Mouse (Mus musculus): ENCODE measurements around the gene Lgr6.

Gene Lgr6

DNA sequence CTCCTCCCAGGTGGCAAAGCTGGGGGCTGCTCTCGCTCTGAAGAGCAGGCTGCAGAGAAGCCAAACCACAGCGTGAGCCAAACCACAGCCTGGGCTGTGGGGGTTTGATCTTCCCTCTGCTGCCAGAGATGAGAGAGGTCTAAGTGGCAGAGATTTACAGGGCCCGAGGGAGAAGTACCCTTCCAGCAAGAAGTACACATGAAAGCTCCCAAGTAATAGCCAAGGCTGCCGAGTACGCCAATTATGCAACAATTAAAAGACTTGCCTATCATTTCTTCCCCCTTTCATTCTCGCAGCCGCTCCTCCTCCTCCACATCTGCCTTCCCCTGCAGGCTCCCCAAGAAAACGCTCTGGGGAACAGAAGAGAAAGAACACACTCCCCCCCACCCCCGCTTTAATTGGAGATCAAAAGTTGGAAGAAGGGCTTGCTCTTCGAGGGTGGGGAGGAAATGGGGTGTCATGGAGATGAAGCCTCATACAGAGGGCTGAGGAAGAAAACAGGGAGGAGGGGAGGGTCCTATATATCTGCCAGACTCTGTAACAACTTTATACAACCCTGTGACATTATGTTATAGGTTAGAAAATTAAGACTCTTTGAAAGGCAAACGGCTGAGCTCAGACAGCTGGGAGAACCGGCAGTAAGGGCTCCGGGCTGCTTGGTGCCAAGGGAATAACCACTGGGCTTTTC is 85.8 kb downstream of the Lgr6 start:
- no peak for DNase-seq (ENCODE audit: extremely low read depth, low read depth, low spot score)

DNA sequence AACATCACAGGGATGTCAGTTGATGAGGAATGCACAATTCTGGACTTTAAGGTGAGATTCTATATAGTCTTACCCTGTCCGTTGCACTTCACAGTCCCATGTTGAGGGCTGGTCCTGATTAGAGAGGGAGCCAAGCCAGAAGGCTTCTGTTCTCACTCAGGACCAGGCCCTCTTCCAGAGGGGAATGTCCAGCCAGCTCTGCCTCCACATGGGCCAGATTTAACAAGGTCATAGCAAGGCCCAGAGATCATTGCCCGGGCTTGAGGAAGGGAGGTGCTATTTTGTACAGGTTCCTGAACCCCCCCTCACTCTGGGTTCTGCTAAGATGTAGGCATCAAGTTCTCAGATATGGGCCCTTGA is 87.4 kb downstream of the Lgr6 start:
- DNase-seq (ENCODE audit: extremely low read depth, low read depth, low spot score): no peak

DNA sequence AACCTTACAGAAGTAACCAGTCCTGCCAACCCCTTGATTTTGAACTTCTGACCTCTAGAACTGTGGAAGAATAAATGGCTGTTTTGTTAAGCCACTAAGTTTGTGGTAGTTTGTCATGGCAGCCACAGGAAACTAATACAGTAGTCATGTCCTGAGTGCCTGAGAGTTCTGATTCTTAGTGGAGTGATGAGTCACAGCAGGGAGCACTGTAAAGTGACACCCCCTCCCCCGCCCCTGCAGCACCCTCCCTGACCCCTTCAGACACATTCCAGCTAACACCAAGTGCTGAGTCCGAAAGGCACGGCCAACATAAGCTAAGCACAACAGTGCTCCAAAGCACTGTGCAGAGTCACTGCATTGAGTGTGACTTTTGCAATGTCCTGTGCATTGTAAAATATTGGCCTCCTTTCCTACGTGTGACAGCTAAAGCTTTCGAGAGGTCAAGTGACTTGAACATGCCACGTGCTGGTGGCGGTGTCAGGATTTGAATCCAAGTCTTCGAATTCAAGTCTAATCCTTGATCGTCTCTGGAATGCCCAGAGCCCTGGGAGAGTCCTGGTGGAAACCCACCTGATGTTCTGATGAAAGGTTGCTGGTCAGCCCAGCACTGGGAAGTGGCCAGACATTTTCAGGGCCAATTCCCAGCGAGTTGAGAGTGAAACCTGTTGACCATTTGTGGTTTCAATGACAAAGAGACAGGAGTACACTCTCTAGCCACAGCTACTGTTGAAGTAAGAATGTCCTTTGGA is 88.0 kb downstream of the Lgr6 start:
- DNase-seq (ENCODE audit: extremely low read depth, low read depth, low spot score): no peak

DNA sequence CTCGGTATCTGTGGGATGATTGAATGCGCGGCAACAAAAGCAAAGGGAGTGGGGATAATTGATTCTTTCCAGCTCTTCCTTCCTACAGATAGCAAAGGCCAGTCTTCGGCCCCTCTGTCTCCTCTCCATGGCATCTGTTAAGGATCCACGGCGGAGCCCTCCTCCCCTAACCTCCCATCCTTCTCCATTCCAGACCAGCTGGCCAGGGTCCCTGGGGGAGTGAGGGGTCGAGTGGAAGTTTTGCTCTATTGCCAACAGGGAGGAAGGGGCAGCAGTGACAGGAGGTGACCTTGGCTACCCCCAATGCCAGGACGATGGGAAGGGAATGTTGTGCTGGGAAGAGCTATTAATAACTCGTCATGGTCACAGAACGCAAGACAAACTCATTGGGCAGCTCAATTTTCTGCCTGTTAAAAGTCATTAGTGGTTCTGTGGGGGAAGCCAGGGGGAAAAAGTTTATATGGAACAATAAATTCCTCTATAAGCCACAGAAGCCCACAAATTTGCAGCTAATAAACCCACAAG is 90.1 kb downstream of the Lgr6 start:
- DNase-seq (ENCODE audit: extremely low read depth, low read depth, low spot score): no peak

GRCm38 (mm10) chr1:135012472-135012871 is 92.6 kb downstream of the Lgr6 start:
- DNase-seq (ENCODE audit: extremely low read depth, low read depth, low spot score): no peak

DNA sequence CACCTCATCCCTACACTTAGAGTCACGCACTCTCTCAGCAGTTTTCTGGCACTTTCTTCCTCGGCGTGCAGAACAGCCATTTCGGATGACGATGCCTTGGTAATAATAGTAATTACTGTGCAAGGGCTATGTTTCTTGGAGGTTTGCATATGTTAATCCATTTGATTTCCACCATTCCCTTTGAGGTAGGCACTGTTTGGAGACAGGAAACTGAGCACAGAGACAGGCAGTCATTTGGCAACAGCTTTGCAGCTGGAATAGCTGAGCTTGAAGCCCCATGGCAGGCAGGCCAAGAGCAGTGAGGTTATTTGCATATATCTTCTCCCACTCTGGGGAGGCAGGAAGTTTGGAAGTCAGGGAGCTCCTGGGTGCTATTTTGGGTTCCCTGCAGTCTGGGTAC is 93.2 kb downstream of the Lgr6 start:
- DNase-seq (ENCODE audit: extremely low read depth, low read depth, low spot score): no peak

- DNase-seq (ENCODE audit: extremely low read depth, low read depth, low spot score): no peak
Measured at GRCm38 (mm10) chr1:135009833-135010232, 95.2 kb downstream of the Lgr6 start.

- no peak for DNase-seq (ENCODE audit: extremely low read depth, low read depth, low spot score)
Measured at GRCm38 (mm10) chr1:135005696-135006095, 99.4 kb downstream of the Lgr6 start.

DNA sequence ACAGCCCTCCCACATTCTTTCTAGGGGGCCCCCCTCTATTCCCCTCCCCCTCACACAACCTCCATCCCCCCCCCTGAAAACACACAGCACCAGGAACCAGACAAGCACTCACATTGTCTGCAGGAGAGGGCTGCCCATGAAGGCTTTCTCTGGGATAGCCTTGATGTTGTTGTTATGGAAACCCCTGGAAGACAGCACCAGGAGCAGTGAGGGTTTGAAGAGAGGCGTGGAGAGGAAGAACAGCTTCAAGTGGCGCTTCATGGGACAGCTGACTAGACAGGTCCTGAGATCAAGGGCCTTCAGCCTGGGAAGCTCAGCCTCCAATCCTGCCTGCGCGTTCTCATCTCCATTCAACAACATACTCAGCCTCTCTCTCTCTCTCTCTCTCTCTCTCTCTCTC is 101.7 kb downstream of the Lgr6 start:
- no peak for DNase-seq (ENCODE audit: extremely low read depth, low read depth, low spot score)

DNA sequence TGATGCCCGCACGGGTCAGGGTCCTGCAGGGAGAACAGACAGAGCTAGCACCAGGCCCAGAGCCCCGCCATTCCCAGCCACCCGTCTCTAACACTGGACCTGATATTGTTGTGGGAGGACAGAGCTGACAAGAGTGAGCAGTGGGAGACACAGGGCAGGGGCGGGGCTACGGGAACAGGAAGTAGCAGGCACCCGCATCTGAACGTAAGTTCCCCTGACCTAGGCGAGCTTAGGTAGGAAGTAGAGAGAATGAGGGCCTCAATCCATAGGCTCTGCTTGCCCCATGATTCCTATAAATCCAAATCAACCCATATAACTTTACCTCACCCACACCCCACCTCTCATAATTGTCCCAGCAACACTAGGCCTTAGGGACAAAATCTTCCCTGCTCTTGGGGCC is 104.5 kb downstream of the Lgr6 start:
- DNase-seq (ENCODE audit: extremely low read depth, low read depth, low spot score): no peak

- no peak for DNase-seq (ENCODE audit: extremely low read depth, low read depth, low spot score)
Measured at GRCm38 (mm10) chr1:134998231-134998630, 106.8 kb downstream of the Lgr6 start.

GRCm38 (mm10) chr1:134997568-134997967 is 107.5 kb downstream of the Lgr6 start:
- DNase-seq (ENCODE audit: extremely low read depth, low read depth, low spot score): no peak

- no peak for DNase-seq (ENCODE audit: extremely low read depth, low read depth, low spot score)
Measured at GRCm38 (mm10) chr1:134996471-134996870, 108.6 kb downstream of the Lgr6 start.

DNA sequence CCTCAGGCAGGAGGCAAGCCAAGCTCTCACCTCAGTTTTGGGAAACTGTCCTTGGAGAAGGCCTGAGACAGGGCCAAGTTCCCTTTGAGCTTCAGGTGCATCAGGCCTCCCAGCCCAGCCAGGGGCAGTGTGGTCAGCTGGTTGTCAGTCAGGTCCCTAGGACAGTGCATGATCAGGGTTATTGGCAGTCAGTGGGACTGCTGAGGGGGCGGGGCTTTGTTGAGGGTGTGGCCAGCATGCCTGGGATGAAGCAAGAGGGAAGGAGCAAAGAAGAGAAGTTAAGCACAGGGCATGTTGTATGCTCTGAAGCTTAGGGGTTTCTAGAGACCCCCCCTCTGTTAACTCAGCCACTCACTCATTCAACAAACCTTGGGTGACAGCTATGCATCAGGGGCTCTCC is 109.1 kb downstream of the Lgr6 start:
- no peak for DNase-seq (ENCODE audit: extremely low read depth, low read depth, low spot score)

DNA sequence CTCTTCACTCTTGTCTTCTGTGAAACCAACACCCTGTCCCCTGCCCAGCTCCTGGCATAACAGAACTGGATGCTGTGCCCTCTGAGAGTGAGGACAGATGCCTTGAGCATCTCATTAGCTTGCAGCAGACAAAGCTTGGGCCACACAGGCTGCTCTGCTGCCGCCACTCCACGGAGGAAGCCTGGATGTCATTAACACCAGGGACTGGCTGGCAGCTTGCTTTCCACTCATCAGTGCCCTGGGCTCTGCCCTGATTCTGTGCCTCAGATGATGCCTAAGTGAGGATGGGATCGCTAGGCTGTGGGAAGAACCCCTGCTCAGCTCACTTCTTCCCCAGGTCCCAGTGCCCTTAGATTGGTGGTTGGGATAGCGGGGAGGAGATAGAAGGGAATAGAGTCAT is 109.6 kb downstream of the Lgr6 start:
- DNase-seq (ENCODE audit: extremely low read depth, low read depth, low spot score): no peak

- DNase-seq (ENCODE audit: extremely low read depth, low read depth, low spot score): no peak
Measured at GRCm38 (mm10) chr1:134994739-134995138, 110.3 kb downstream of the Lgr6 start.

DNA sequence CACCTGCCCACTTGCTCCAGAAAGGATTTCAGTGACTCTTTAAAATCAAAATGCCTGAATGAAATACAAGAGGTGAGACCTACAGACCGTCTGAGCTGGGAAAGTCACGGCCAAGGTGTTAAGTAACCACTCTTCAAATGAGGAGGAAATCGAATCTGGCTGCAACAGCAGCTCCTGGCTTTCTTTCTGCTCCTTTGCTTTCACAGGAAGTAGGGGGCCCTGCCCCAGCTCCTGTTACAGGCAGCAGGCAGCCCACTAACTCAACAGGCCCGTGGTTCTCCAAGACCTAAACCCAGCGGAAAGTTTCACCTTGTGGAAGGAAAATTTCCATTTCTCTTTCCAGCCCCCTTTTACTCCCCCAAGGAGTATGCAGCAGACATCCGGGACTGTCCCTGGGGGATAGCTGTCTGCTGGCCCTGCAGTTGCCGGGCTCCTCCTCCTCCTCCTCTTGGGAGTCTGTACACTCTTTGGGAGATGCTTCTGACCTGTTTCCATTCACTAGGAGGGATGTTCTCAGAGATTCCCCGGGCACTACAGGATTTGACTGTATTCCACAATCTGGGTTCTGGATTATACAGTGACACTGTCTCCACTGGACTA is 112.9 kb downstream of the Lgr6 start:
- no peak for DNase-seq (ENCODE audit: extremely low read depth, low read depth, low spot score)

DNA sequence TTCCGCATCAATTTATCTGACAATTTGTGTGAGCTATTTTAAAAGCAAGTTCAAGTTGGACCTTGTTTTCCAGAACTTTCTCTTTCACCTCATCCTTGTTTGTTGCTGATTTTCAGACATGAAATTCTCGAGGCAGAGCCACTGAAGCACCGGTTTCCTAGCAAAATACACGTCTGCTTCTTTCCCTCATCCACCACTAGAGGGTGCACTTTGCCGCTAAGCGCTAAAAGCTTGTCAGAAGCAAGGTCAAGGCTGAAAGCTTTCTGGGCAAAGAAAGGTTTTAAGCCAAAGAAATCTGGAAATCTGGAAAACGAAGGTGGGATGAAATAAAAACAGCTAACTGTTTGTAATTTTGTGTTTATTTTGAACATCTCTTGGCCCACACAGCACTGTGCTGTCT is 115.7 kb downstream of the Lgr6 start:
- DNase-seq (ENCODE audit: extremely low read depth, low read depth, low spot score): no peak

GRCm38 (mm10) chr1:134987962-134988341 is 117.1 kb downstream of the Lgr6 start:
- no peak for DNase-seq (ENCODE audit: extremely low read depth, low read depth, low spot score)

DNA sequence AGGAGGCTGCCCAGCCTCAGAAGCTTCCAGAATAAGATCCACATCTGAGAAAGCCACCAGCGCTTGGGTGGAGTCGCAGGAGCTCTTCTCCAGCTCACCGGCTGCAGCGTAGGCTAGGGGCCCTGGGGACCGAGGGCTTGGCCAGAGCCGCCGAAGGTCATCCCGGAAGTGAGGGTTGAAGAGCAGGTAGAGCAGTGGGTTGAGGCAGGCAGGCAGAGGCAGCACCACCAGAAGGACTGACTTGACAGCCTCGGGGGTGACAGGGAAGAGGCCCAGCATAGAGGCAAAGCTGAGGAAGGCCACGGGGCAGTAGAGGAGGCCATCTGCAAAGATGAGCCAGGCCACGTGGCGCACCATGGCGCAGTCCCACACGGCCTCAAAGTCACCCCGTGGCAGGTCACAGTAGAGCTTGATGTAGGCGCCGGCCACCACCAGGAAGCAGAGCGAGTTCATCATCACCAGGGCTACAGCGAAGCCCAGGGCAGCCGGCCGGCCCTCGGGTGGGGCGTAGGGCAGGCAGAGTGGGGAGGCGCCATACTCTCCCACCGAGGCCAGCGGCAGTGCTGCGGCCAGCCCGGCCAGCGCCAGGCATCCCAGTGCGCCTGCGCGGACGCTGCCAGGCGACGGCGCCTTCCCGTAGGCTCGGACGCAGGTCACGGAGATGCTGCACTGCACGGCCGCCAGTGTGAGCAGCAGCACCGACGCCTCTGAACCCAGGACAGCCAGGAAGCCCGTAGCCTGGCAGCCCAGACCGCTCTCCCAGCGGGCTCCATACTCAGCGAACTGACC is 117.7 kb downstream of the Lgr6 start:
- DNase-seq (ENCODE audit: extremely low read depth, low read depth, low spot score): no peak

GRCm38 (mm10) chr1:134972920-134973319 is 132.2 kb downstream of the Lgr6 start:
- DNase-seq (ENCODE audit: extremely low read depth, low read depth, low spot score): no peak
